Mouse (Mus musculus): ENCODE measurements around the gene Epn1. TPM values are rescaled to one million over a fixed set of nuclear protein-coding genes. Genes with fewer than 3 reads are reported as not detected.
A peak's percentile ranks its signal among the peaks of the same experiment; 100 is the strongest.

Epn1 gene
- total and polyA plus RNA-seq, 3 experiments: 75.5 to 147 TPM; not detected in 1

GRCm38 (mm10) chr7:5038109-5038732 lies 41.8 kb upstream of the Epn1 start, which contains the start of gene Zfp784 (continued):
- no peak for TF ChIP-seq USF2 (IDR thresholded peaks at IDR 0.05; ENCODE audit: borderline replicate concordance in 1 of 2, insufficient read depth in 1 of 2, low read depth in 1 of 2, low read length in 2 of 2)
- TF ChIP-seq SIN3A (IDR thresholded peaks at IDR 0.05; ENCODE audit: low read length): peak; percentile 58; the same call in 1 of the 2 replicates
- peak; percentile 74 to 79 for TF ChIP-seq POLR2A (IDR thresholded peaks at IDR 0.05; ENCODE audit: control insufficient read depth in 1 of 2, insufficient read depth in 1 of 2, low read depth in 1 of 2, low read length in 2 of 2, poor library complexity in 1 of 2)
- 0 out of 2 replicates have a peak, but pooled peaks have one; percentile 4 for TF ChIP-seq USF1 (IDR thresholded peaks at IDR 0.05; ENCODE audit: low read depth, low read length)
- TF ChIP-seq MXI1 (IDR thresholded peaks at IDR 0.05; ENCODE audit: low read depth, low read length): no peak; the same call in 1 of the 2 replicates
- no peak for TF ChIP-seq GATA1 (IDR thresholded peaks at IDR 0.05; ENCODE audit: low read depth, low read length)
- peak; percentile 73; the same call in 1 of the 2 replicates for TF ChIP-seq HCFC1 (IDR thresholded peaks at IDR 0.05; ENCODE audit: low read depth, low read length)
- TF ChIP-seq CTCF (IDR thresholded peaks at IDR 0.05 in 2 of 3, conservative IDR thresholded peaks at IDR 0.05 in 1 of 3; ENCODE audit: control insufficient read depth in 1 of 3, insufficient read depth in 1 of 3, low read depth in 2 of 3, low read length in 3 of 3, poor library complexity in 1 of 3, severe bottlenecking in 1 of 3): no peak
- TF ChIP-seq UBTF (IDR thresholded peaks at IDR 0.05; ENCODE audit: borderline replicate concordance, insufficient read depth, low read depth, low read length): no peak
- TF ChIP-seq KAT2A (conservative IDR thresholded peaks at IDR 0.05; ENCODE audit: low read depth, low read length): peak; percentile 6; the same call in 1 of the 2 replicates
- no peak for TF ChIP-seq MYC (IDR thresholded peaks at IDR 0.05; ENCODE audit: low read depth, low read length)

- Histone ChIP-seq H3K79me2 (ENCODE audit: control insufficient read depth, insufficient read depth, low read length, poor library complexity) (no peaks in the 10 kb centered on the region; the same call in 1 of the 2 replicates), H3K9ac (ENCODE audit: control insufficient read depth, low read depth, low read length, poor library complexity, severe bottlenecking) (peak overlapping the region; percentile 91), H3K4me1 (ENCODE audit: control insufficient read depth in 1 of 2, insufficient read depth in 2 of 2, low read length in 2 of 2) (peaks cover 0 to 5% of the 10 kb centered on the region in 2 experiments; a peak in 2 of 4 replicates), H3K9me3 (replicated peaks; ENCODE audit: insufficient read depth, low read length) (no peaks in the 10 kb centered on the region), H3K36me3 (ENCODE audit: control insufficient read depth in 1 of 2, insufficient read depth in 2 of 2, low read length in 2 of 2) (no peaks in the 10 kb centered on the region; a peak in 2 of 4 replicates), H3K27ac (ENCODE audit: control insufficient read depth, low read depth, low read length) (peak overlapping the region; percentile 91), H3K4me3 (ENCODE audit: control insufficient read depth in 1 of 2, insufficient read depth in 1 of 2, low read depth in 2 of 2, low read length in 2 of 2) (peak overlapping the region; percentile 93), H3K27me3 (ENCODE audit: control insufficient read depth in 1 of 2, insufficient read depth in 2 of 2, low read length in 2 of 2) (no peaks in the 10 kb centered on the region)
- peak; percentile 57 for DNase-seq (ENCODE audit: low read depth, low spot score)
- TF ChIP-seq MXI1 (IDR thresholded peaks at IDR 0.05; ENCODE audit: low read depth, low read length): 0 out of 2 replicates have a peak, but pooled peaks have one; percentile 7
- TF ChIP-seq ZKSCAN1 (IDR thresholded peaks at IDR 0.05; ENCODE audit: low read depth, low read length): no peak
- no peak for TF ChIP-seq UBTF (IDR thresholded peaks at IDR 0.05; ENCODE audit: borderline replicate concordance, insufficient read depth, low read depth, low read length)
- 0 out of 2 replicates have a peak, but pooled peaks have one; percentile 37 for TF ChIP-seq SIN3A (IDR thresholded peaks at IDR 0.05; ENCODE audit: low read length)
- no peak for TF ChIP-seq RAD21 (IDR thresholded peaks at IDR 0.05; ENCODE audit: low read depth, low read length)
- no peak for TF ChIP-seq RCOR1 (IDR thresholded peaks at IDR 0.05; ENCODE audit: low read depth, low read length)
- TF ChIP-seq MAZ (IDR thresholded peaks at IDR 0.05; ENCODE audit: low read depth, low read length): 0 out of 2 replicates have a peak, but pooled peaks have one; percentile 9
These were observed 41.1 kb upstream of the Epn1 start for GRCm38 (mm10) chr7:5038940-5039339.

GRCm38 (mm10) chr7:5044981-5045380 lies 35.1 kb upstream of the Epn1 start:
- Histone ChIP-seq H3K4me1 (ENCODE audit: control insufficient read depth in 1 of 2, insufficient read depth in 2 of 2, low read length in 2 of 2) (no peaks in the 10 kb centered on the region), H3K9ac (ENCODE audit: control insufficient read depth, low read depth, low read length, poor library complexity, severe bottlenecking) (no peak overlapping the region), H3K9me3 (replicated peaks; ENCODE audit: insufficient read depth, low read length) (no peaks in the 10 kb centered on the region), H3K36me3 (ENCODE audit: control insufficient read depth in 1 of 2, insufficient read depth in 2 of 2, low read length in 2 of 2) (no peaks in the 10 kb centered on the region), H3K27ac (ENCODE audit: control insufficient read depth, low read depth, low read length) (no peak overlapping the region), H3K79me2 (ENCODE audit: control insufficient read depth, insufficient read depth, low read length, poor library complexity) (no peaks in the 10 kb centered on the region), H3K27me3 (ENCODE audit: control insufficient read depth in 1 of 2, insufficient read depth in 2 of 2, low read length in 2 of 2) (no peaks in the 10 kb centered on the region), H3K4me3 (ENCODE audit: control insufficient read depth in 1 of 2, insufficient read depth in 1 of 2, low read depth in 2 of 2, low read length in 2 of 2) (no peak overlapping the region)
- TF ChIP-seq EP300 (IDR thresholded peaks at IDR 0.05; ENCODE audit: low read depth in 1 of 2, low read length in 2 of 2) (peak in 1 of 2 experiments; percentile 17; a peak in 1 of 4 replicates), ETS1 (IDR thresholded peaks at IDR 0.05; ENCODE audit: low read depth, low read length) (peak; percentile 44; the same call in 1 of the 2 replicates), TCF12 (IDR thresholded peaks at IDR 0.05; ENCODE audit: low read depth, low read length) (peak; percentile 39; the same call in 1 of the 2 replicates), UBTF (IDR thresholded peaks at IDR 0.05; ENCODE audit: borderline replicate concordance, insufficient read depth, low read depth, low read length) (no peak)
- peak; percentile 58 for DNase-seq (ENCODE audit: low read depth, low spot score)

Measured in MEL (cell line).